Comparison of ENCODE assay signal across 32 mouse cellular contexts in the genomic region with DNA sequence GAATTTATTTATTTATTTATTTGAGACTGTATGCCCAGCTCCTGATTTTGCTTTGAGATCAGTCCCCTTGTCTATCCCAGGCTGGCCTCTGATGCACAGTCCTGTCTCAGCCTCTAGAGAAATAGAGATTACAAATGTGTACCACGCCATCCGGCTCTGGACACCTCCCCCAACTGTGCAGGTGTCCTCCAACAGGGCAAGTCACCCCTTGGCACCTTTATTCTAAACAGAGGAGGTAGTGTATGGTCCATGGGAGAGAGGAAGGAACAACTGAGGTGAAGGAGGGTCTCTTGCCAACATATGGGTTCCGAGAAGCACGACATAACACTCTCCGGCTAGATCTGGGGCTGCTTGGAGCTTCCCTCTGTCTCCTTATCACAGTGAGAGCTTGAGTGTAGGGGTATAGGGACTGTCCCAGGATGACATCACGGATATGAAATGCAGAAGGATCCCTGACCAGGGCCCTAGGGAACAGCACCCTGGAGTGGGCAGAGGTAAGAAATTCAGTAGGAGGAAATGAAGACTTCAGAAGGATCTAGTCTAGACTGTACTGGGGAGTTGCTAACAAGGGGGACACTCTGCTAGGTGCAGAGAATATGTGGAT. TPM values are rescaled to one million over a fixed set of nuclear protein-coding genes. Genes with fewer than 3 reads are reported as not detected.
DNase-seq lines count a peak whose midpoint lies in the region; ATAC-seq and TF ChIP-seq lines count a peak whose summit lies in the region.
"Had no signal": no experiment of that assay in that cellular context is flagged by ENCODE, and none has a peak within 500 bp of the region (broad histone marks: within the 10 kb centered on the region; RNA-seq: fewer than 3 reads in every experiment).

No protein-coding gene starts in this region.

- WGBS in liver, embryonic 11.5 days = 79% methylated on average over 6 of the region's 6 CpGs
- WGBS in thymus, adult 2 months = 91% methylated on average over 6 of the region's 6 CpGs
- 70% methylated on average over 6 of the region's 6 CpGs for WGBS in liver, embryonic 14.5 days (ENCODE audit: insufficient replicate concordance)

- H3K27ac ChIP-seq in liver, embryonic 11.5 days (ENCODE audit: low read depth, low read length) = 0 out of 2 replicates have a peak overlapping the region, but pooled peaks have one; percentile 1
- peak overlapping the region; percentile 38; the same call in 1 of the 2 replicates for H3K27ac ChIP-seq in thymus, adult 2 months (ENCODE audit: control insufficient read depth, insufficient read depth, low read length)
- H3K27ac ChIP-seq in liver, embryonic 14.5 days = peak overlapping the region; percentile 46
- H3K27ac ChIP-seq: embryonic facial prominence, embryonic 12.5 days; gastrocnemius, adult 2 months; kidney, embryonic 15.5 days; limb, embryonic 10.5 days; limb, embryonic 15.5 days; lung, embryonic 15.5 days had no signal

- H3K4me3 ChIP-seq in liver, embryonic 11.5 days (ENCODE audit: low read depth, low read length) = no peak overlapping the region
- H3K4me3 ChIP-seq in thymus, adult 2 months (ENCODE audit: control insufficient read depth, insufficient read depth, low read length) = no peak overlapping the region
- no peak overlapping the region for H3K4me3 ChIP-seq in liver, embryonic 14.5 days (ENCODE audit: insufficient read depth in 1 of 2, low read depth in 2 of 2, low read length in 2 of 2)
- H3K4me3 ChIP-seq: embryonic facial prominence, embryonic 12.5 days; gastrocnemius, adult 2 months; kidney, embryonic 15.5 days; limb, embryonic 10.5 days; limb, embryonic 15.5 days; lung, embryonic 15.5 days had no signal

- no peaks in the 10 kb centered on the region for H3K27me3 ChIP-seq in liver, embryonic 11.5 days (replicated peaks; ENCODE audit: control insufficient read depth, insufficient read depth, low read length)
- H3K27me3 ChIP-seq in thymus, adult 2 months (ENCODE audit: control insufficient read depth, insufficient read depth, low read length) = no peaks in the 10 kb centered on the region
- H3K27me3 ChIP-seq in liver, embryonic 14.5 days (ENCODE audit: control insufficient read depth, insufficient read depth, low read length) = no peaks in the 10 kb centered on the region
- H3K27me3 ChIP-seq: embryonic facial prominence, embryonic 12.5 days; kidney, embryonic 15.5 days; limb, embryonic 15.5 days; lung, embryonic 15.5 days had no signal

- no peak for TF ChIP-seq CTCF in thymus, adult 2 months (IDR thresholded peaks at IDR 0.05; ENCODE audit: borderline replicate concordance, control insufficient read depth, extremely low read depth, insufficient read depth, low read length, poor library complexity)
- no peak for TF ChIP-seq CTCF in liver, embryonic 14.5 days (IDR thresholded peaks at IDR 0.05; ENCODE audit: low read depth)

- H3K9me3 ChIP-seq in liver, embryonic 11.5 days (ENCODE audit: control insufficient read depth, low read length) = no peaks in the 10 kb centered on the region
- no peaks in the 10 kb centered on the region for H3K9me3 ChIP-seq in liver, embryonic 14.5 days (ENCODE audit: control insufficient read depth, low read length)
- H3K9me3 ChIP-seq: embryonic facial prominence, embryonic 12.5 days; kidney, embryonic 15.5 days; limb, embryonic 10.5 days; limb, embryonic 15.5 days; lung, embryonic 15.5 days had no signal

- peak overlapping the region; percentile 41 for H3K4me2 ChIP-seq in liver, embryonic 11.5 days
- H3K4me2 ChIP-seq in liver, embryonic 14.5 days (ENCODE audit: low read depth) = peak overlapping the region; percentile 58
- H3K4me2 ChIP-seq: embryonic facial prominence, embryonic 12.5 days; kidney, embryonic 15.5 days; limb, embryonic 15.5 days; lung, embryonic 15.5 days had no signal

- H3K36me3 ChIP-seq in liver, embryonic 11.5 days (ENCODE audit: control insufficient read depth, insufficient read depth, low read length) = no peaks in the 10 kb centered on the region
- peaks cover 4% of the 10 kb centered on the region; the same call in 1 of the 2 replicates for H3K36me3 ChIP-seq in thymus, adult 2 months (ENCODE audit: control insufficient read depth, insufficient read depth, low read length)
- H3K36me3 ChIP-seq in liver, embryonic 14.5 days (replicated peaks; ENCODE audit: control insufficient read depth, insufficient read depth, low read depth) = peaks cover 4% of the 10 kb centered on the region
- H3K36me3 ChIP-seq: embryonic facial prominence, embryonic 12.5 days; kidney, embryonic 15.5 days; limb, embryonic 10.5 days; limb, embryonic 15.5 days; lung, embryonic 15.5 days had no signal

- no peak for TF ChIP-seq EP300 in liver, embryonic 14.5 days (IDR thresholded peaks at IDR 0.05; ENCODE audit: low read depth)

- H3K9ac ChIP-seq in liver, embryonic 11.5 days (ENCODE audit: low read depth, low read length) = no peak overlapping the region; the same call in 1 of the 2 replicates
- H3K9ac ChIP-seq in liver, embryonic 14.5 days (replicated peaks) = peak overlapping the region; percentile 51
- H3K9ac ChIP-seq: embryonic facial prominence, embryonic 12.5 days; kidney, embryonic 15.5 days; limb, embryonic 15.5 days; lung, embryonic 15.5 days had no signal

- no peak for TF ChIP-seq POLR2A in thymus, adult 2 months (IDR thresholded peaks at IDR 0.05; ENCODE audit: control insufficient read depth, extremely low read depth, insufficient read depth, low read length, poor library complexity)

- ATAC-seq in liver, embryonic 11.5 days (replicated peaks; ENCODE audit: low FRiP score) = peak; percentile 24
- peak; percentile 27; the same call in 1 of the 2 replicates for ATAC-seq in liver, embryonic 14.5 days (ENCODE audit: insufficient read depth)
- ATAC-seq: forebrain, embryonic 16.5 days; hindbrain, embryonic 16.5 days had no signal

- H3K4me1 ChIP-seq in liver, embryonic 11.5 days (replicated peaks; ENCODE audit: control insufficient read depth, insufficient read depth, low read length) = peaks cover 19% of the 10 kb centered on the region; the same call in 1 of the 2 replicates
- peaks cover 28% of the 10 kb centered on the region for H3K4me1 ChIP-seq in thymus, adult 2 months (replicated peaks; ENCODE audit: control insufficient read depth, insufficient read depth, low read length)
- H3K4me1 ChIP-seq in liver, embryonic 14.5 days (replicated peaks; ENCODE audit: control insufficient read depth in 2 of 2, insufficient read depth in 2 of 2, low read length in 1 of 2) = peaks cover 12 to 22% of the 10 kb centered on the region in 2 experiments
- H3K4me1 ChIP-seq: embryonic facial prominence, embryonic 12.5 days; kidney, embryonic 15.5 days; limb, embryonic 10.5 days; limb, embryonic 15.5 days; lung, embryonic 15.5 days had no signal

- DNase-seq in liver, embryonic 11.5 days (ENCODE audit: low spot score) = no peak
- no peak for DNase-seq in liver
- DNase-seq in thymus, adult 2 months = no peak
- DNase-seq in thymus, postnatal 14 days = no peak
- DNase-seq in liver, embryonic 14.5 days (ENCODE audit: low read depth in 3 of 3, low spot score in 3 of 3) = no peak
- no peak for DNase-seq in left cerebral cortex, adult 11 months (ENCODE audit: low spot score)
- no peak for DNase-seq in urinary bladder, adult 18-20 months (ENCODE audit: low spot score in 2 of 2)
- DNase-seq: adrenal gland, adult 8-10 months; cerebellum, adult 11 months; cerebellum, adult 9-10 months; embryo, embryonic 11 days; gastrocnemius, adult 2 months; gastrocnemius, postnatal 36 days; heart, postnatal 14 days; kidney, adult 18-20 months; kidney, postnatal 25 days; midbrain, embryonic 14.5 days; right cerebral cortex, postnatal 25 days; thymus, adult 18-20 months; thymus, postnatal 4 days had no signal

RNA-seq across cellular contexts. Expression of a gene that starts 1.1 kb away (rescaled TPM):
- polyA plus RNA-seq in liver, embryonic 11.5 days (2014; fragmentation: Nextera tagmentation; extraction: Ambion mirVana) = 0.32 and 0.33 TPM in 2 replicates
- polyA plus RNA-seq in thymus, adult 2 months (2012; rRNA removed) = 5.3 and 5.8 TPM in 2 replicates
- polyA plus RNA-seq in liver, embryonic 14.5 days (2012; rRNA removed) = 0.85 and 0.88 TPM in 2 replicates
- 0.34 and 0.41 TPM in 2 replicates for polyA plus RNA-seq in liver, embryonic 14.5 days (2014; fragmentation: Nextera tagmentation; extraction: Ambion mirVana)
- polyA plus RNA-seq: embryonic facial prominence, embryonic 12.5 days; forebrain, embryonic 11.5 days; forebrain, embryonic 16.5 days; heart, embryonic 14.5 days; hindbrain, embryonic 11.5 days; hindbrain, embryonic 16.5 days; intestine, embryonic 14.5 days; kidney, embryonic 15.5 days; limb, embryonic 10.5 days; neural tube, embryonic 11.5 days had no signal

RNA-seq across cellular contexts. Expression of a gene that starts 17.1 kb away (rescaled TPM):
- 2.0 and 2.4 TPM in 2 replicates for polyA plus RNA-seq in liver, embryonic 11.5 days (2014; fragmentation: Nextera tagmentation; extraction: Ambion mirVana)
- 23.3 and 34.5 TPM in 2 replicates for polyA plus RNA-seq in thymus, adult 2 months (2012; rRNA removed)
- polyA plus RNA-seq in liver, embryonic 14.5 days (2012; rRNA removed) = 1.0 and 1.1 TPM in 2 replicates
- polyA plus RNA-seq in liver, embryonic 14.5 days (2014; fragmentation: Nextera tagmentation; extraction: Ambion mirVana) = 1.4 and 1.5 TPM in 2 replicates

RNA-seq across cellular contexts. Expression of a gene that starts 22.2 kb away (rescaled TPM):
- polyA plus RNA-seq in liver, embryonic 11.5 days (2014; fragmentation: Nextera tagmentation; extraction: Ambion mirVana) = 0.06 TPM in 1 of 2 replicates, not detected in the other
- polyA plus RNA-seq in thymus, adult 2 months (2012; rRNA removed) = 1.7 and 2.2 TPM in 2 replicates
- polyA plus RNA-seq in liver, embryonic 14.5 days (2012; rRNA removed) = 0.02 TPM in 1 of 2 replicates, not detected in the other
- not detected in 2 replicates for polyA plus RNA-seq in liver, embryonic 14.5 days (2014; fragmentation: Nextera tagmentation; extraction: Ambion mirVana)
- polyA plus RNA-seq: forebrain, embryonic 11.5 days; hindbrain, embryonic 11.5 days; midbrain, embryonic 14.5 days; neural tube, embryonic 11.5 days had no signal

RNA-seq across cellular contexts. Expression of a gene that starts 48.6 kb away (rescaled TPM):
- 13.2 and 13.6 TPM in 2 replicates for polyA plus RNA-seq in liver, embryonic 11.5 days (2014; fragmentation: Nextera tagmentation; extraction: Ambion mirVana)
- 98.1 and 112 TPM in 2 replicates for polyA plus RNA-seq in thymus, adult 2 months (2012; rRNA removed)
- 5.3 and 6.2 TPM in 2 replicates for polyA plus RNA-seq in liver, embryonic 14.5 days (2012; rRNA removed)
- 2.6 and 3.4 TPM in 2 replicates for polyA plus RNA-seq in liver, embryonic 14.5 days (2014; fragmentation: Nextera tagmentation; extraction: Ambion mirVana)
